Mouse (Mus musculus) heart, adult 18-20 months (tissue): ENCODE results near the gene Smco1. TPM values are rescaled to one million over a fixed set of nuclear protein-coding genes. Genes with fewer than 3 reads are reported as not detected.
"Not testable (repeated sequence)": the region's sequence is repeated elsewhere in the genome, so short reads cannot be mapped to it uniquely, and the experiment has no call there.

Experiments
- DNase-seq, 2 experiments: peaks; one replicate each; pipeline ENCODE4 v3.0.0; 2021 to 2022; ENCODE audit warnings: mixed read lengths in 1 of 2
- long read RNA-seq, 2 experiments: library from polyadenylated mRNA; stranded (forward); transcript quantifications; one replicate each; pipeline ENCODE4 v2.0.0; 2021
- total RNA-seq, 2 experiments: library from RNA; stranded (reverse); gene quantifications; 2 replicates each; pipeline ENCODE4 v1.2.3; 2021

Gene Smco1
- 10 to 100 TPM; 22.5 to 25.3 TPM for total RNA-seq
- long read RNA-seq, experiment 1, transcript Smco1-201 (3 exons, 1,410 nt), result major isoform, 14 of 19 reads
- long read RNA-seq, experiment 1, partial matches to known transcripts, result 0 of 19 reads
- long read RNA-seq, experiment 1, other reads (novel, unspliced or antisense), result 5 of 19 reads
- long read RNA-seq, experiment 2, transcript Smco1-201 (3 exons, 1,410 nt), result major isoform, 7 of 16 reads
- long read RNA-seq, experiment 2, partial matches to known transcripts, result 2 of 16 reads
- long read RNA-seq, experiment 2, other reads (novel, unspliced or antisense), result 7 of 16 reads

DNA sequence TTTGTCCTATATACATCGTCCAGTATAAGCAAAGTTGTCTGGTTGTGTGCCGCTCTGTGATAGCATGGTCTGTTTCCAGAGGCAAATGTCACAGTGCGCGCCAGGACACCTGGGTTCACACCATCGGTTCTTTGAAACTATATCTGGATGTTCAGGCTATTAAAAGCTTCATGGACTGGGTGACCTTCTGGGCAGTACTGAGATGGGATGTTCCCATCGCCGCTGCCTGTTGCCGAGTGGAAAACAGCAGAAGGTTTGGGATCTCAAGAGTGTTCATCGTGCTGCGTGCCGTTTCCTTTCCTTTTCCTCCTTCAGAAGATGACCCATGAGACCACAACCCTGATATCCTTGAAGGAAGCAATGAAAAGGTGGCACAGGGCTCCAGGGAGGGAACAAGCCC, at the start of gene Smco1:
Smco1 (plus strand) TSS at position 178 of the 400 bp plus-strand sequence.
- DNase-seq, result peak; percentile 57 to 66

GRCm38 (mm10) chr16:32221803-32222202, 49.5 kb upstream of the Smco1 start:
- DNase-seq, result no peak

GRCm38 (mm10) chr16:32222399-32222798, 48.9 kb upstream of the Smco1 start:
- DNase-seq, result no peak

- DNase-seq, result peak; percentile 42 to 53
Observed at GRCm38 (mm10) chr16:32232050-32232449, 39.2 kb upstream of the Smco1 start.

DNA sequence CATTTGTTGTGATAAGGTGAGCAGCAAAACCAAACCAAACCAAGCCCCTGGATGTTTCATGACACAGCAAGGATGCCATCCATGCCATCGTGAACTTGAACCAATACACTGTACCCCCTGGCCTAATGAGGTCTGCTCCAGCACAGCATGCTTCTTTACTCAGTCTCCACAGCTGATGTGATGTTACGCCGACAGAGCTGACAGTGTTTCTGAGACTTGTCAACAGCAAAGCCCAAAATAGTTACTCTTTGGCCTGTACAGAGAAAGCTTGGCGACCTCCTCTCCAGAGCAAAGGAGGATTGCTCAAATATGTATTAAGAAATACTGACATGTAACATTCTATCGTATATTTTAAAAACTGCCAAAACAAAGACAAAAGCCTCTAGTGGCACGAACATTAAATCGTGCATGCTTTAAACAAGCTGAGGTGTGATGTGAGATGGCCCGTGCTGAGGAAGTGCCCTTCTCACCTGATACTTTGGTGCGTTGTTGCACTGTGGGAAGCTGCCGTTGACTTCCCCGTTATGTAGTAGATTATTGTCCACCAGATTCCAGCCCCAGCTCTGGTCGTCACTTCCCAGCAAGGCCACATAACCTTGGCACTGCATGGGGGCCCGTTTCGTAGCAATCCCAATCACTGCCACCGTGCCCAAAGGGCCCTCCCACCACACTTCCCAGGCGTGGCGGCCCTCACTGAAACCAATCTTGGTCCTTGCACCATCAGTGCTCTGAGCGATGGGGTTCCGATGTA, 33.2 kb upstream of the Smco1 start:
- peak; percentile 35 to 56 for DNase-seq

GRCm38 (mm10) chr16:32239428-32240312, 31.6 kb upstream of the Smco1 start:
- DNase-seq, result no peak

DNA sequence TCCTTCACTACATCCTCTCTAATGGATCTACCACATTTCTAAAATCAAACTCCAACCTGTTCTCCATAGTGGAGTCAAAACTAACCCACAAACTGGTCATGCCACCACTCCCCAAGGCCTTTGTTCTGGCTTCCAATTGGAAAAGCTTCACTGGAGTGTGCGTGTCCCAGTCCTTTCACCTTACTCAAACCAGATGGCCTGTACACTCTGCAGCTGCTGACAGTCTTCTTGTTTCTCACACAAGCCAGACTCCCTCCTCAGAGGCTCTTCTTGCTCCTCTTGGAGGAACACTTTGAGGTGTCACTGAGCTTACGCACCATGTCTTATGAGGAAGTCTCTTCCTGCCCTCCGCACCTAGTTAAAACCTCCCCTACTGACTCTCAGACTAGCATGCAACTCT, 27.4 kb upstream of the Smco1 start:
- DNase-seq, result no peak

GRCm38 (mm10) chr16:32246351-32246791, 24.9 kb upstream of the Smco1 start:
- DNase-seq, result peak; percentile 40 to 46

DNA sequence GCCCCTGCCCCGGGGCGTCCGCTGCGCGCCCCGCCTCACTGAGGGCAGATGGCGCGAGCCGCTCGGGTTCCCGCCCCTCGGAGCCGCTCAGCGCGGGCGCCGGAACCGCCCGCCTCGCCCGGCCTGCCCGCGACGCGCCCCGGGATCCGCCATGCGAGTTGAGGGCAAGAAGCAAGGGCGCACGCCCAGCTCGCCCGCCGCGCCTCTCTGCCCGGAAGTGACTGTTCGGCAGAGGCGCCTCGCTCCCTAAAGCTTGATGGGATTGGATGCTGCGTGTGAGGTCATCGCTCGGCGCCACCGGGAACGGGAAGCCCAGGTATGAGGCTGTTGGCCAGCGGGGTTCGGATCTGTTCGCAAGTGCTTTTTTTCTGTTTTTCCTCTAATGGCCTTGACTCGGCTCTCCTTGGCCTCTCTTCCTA, 24.3 kb upstream of the Smco1 start, which contains the start of the genes Fbxo45 and Wdr53:
Fbxo45 (minus strand) TSS at position 207 of the 419 bp plus-strand sequence.
Wdr53 (plus strand) TSS at position 276 of the 419 bp plus-strand sequence.
- peak; percentile 97 to 99 for DNase-seq

DNA sequence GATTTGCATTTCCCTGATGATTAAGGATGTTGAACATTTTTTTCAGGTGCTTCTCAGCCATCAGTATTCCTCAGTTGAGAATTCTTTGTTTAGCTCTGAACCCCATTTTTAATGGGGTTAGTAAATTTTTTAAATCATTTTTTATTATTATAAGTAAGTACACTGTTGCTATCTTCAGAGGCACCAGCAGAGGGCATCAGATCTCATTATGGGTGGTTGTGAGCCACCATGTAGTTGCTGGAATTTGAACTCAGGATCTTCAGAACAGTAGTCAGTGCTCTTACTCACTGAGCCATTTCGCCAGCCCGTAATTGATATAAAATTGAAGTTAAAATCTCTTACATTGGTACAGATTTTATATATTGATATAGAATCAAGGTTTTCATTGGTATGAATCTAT, 7.0 kb upstream of the Smco1 start:
- peak; percentile 11 to 39 for DNase-seq

- no peak for DNase-seq
Observed at GRCm38 (mm10) chr16:32273338-32273737, 2.1 kb downstream of the Smco1 start.

DNA sequence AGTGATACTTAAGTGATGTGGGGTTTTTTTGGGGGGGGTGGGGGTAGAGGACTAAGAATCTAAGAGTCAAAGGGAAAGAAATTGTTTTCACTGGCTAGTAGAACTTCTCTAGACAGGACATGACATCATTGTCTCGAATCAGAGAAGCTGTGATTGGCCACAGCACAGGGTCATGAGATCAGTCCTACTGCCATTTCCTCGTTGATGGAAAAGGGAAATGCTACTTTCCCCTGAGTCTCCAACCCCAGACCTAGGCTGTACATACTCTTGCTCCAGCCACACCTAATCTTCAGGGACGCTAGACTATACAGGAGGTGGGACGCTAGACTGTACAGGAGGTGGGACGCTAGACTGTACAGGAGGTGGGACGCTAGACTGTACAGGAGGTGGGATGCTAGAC, 3.8 kb downstream of the Smco1 start:
- no peak for DNase-seq

DNA sequence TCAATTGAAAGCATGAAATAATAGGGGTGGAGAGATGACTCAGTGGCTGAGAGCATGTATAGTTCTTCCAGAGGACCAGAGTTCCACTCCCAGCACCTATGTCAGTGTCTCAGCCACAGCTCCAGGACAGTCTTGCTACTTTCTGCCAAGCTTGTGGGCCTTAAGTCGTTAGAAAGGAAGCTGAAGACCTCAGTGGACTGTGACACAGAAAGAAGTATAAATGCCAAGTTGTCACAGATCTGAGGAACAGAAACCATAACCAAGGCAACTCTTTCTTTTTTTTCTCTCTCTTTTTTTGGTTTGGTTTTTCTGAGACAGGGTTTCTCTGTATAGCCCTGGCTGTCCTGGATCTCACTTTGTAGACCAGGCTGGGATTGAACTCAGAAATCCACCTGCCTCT, 4.6 kb downstream of the Smco1 start:
- DNase-seq, result no peak

- DNase-seq, result peak; percentile 95 to 96
Observed at GRCm38 (mm10) chr16:32277308-32278256, 6.3 kb downstream of the Smco1 start, which contains the start of gene Rnf168. TSS of gene Rnf168 (plus strand) at chr16:32277459.

DNA sequence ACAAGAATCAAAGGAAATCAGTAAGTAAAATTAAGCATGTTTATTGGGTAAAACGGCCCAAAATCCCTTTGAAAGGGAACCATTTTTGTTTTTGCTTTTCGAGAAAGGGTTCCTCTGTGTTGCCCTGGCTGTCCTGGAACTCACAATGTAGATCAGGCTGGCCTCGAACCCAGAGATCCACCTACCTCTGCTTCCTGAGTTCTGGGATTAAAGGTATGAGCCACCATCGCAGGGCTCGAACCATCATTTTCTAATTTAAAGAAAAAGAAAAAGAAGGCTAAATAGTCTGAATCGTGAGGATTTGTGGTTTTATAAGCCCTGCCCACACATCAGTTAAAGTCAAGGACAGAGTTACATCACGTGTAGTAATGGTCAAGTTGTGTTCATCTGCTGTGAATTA, 7.1 kb downstream of the Smco1 start:
- no peak for DNase-seq

DNA sequence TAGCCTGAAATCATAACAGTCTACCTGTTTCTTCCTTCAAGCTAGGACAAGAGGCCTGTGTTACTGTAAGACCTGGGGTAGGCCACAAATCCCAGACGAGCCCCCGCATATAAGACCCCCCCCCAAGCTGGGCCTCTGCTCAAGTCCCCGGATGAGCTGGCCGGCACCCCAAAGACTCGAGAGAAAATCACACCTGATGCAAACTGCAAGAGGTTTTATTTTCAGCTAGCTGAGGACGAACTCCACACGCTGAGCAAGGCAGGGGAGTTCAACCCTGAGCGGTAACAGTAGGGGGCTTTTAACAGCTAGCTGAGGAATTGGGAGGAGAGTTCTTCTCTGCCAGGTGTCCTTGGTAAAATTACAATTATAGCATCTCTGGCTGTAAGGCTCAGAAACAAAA, 8.9 kb downstream of the Smco1 start:
- DNase-seq, result no peak

DNA sequence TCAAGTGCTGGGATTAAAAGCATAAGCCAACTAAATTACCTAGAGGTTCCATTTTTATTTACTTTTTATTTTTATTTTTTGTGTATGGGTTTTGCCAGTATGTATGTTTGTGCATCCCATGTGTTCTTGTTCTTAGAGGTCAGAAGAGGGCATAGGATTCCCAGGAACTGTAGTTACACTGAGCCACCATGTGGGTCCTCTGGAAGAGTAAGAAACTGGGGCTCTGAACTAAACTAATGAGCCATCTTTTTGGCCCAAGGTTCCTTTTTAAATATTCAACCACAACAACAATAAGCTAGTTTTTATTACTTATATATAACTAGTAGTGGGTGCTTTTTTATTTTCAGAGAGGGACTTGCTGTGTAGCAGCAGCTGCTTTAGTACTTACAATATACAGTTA, 11.3 kb downstream of the Smco1 start:
- no peak for DNase-seq

- DNase-seq, result no peak
Observed at GRCm38 (mm10) chr16:32291821-32292220, 20.6 kb downstream of the Smco1 start.

DNA sequence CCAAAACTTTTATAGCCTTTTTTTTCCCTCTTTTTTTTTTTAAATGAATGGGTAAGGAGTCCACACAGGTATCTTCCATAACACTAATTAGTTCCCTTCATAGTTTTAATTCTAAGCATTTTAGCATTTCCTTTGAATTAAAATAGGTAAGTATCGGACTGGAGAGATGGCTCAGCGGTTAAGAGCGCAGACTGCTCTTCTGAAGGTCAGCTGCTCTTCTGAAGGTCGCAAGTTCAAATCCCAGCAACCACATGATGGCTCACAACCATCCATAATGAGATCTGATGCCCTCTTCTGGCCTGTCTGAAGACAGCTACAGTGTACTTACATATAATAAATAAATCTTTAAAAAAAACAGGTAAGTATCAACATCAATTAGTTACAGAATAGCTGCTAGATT, 28.3 kb downstream of the Smco1 start:
- DNase-seq, result not testable (repeated sequence)

DNA sequence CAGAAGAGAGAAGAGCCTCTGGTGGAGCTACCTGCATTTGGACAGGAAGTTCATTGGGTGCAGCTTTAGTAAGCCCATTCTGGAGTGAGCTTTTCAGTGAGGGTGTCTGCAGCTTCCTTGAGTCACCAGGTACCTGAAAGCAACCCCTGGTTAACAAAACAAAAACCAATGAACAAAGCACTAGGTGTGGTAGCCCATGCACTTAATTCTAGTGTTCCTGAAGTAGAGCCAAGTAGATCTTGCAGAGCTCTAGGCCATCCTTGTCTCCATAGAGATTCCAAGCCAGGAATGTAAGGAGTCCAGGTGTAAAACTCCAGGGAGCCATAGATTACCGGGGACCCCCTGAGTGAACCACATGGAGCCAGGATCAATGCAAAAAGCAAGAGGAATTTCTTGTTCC, 31.8 kb downstream of the Smco1 start:
- no peak for DNase-seq

GRCm38 (mm10) chr16:32303886-32304285, 32.6 kb downstream of the Smco1 start:
- DNase-seq, result no peak
